Mouse (Mus musculus) forebrain, embryonic 13.5 days (tissue): ENCODE measurements around the gene Zfp618. TPM values are rescaled to one million over a fixed set of nuclear protein-coding genes. Genes with fewer than 3 reads are reported as not detected.

Experiments
- ATAC-seq: fragments of 200-750 bp; cut with Nextera tagmentation; 2 replicates; pipeline ENCODE4 v1.8.0; 2017
- H3K27ac ChIP-seq: fragments of 300-500 bp; sonication (generic); 2 replicates; pipeline ENCODE4 v1.5.1; 2015; ENCODE audit warnings: inconsistent platforms, mild to moderate bottlenecking, moderate library complexity
- H3K27me3 ChIP-seq: fragments of 300-500 bp; sonication (generic); 2 replicates; pipeline ENCODE4 v1.6.1; 2015; ENCODE audit warnings: mild to moderate bottlenecking, inconsistent platforms
- H3K36me3 ChIP-seq: fragments of 300-500 bp; sonication (generic); 2 replicates; pipeline ENCODE4 v1.6.1; 2015; ENCODE audit warnings: mild to moderate bottlenecking, inconsistent platforms; ENCODE audit not compliant: poor library complexity, severe bottlenecking
- H3K4me1 ChIP-seq: fragments of 300-500 bp; sonication (generic); 2 replicates; pipeline ENCODE4 v1.6.1; 2015; ENCODE audit warnings: inconsistent platforms
- H3K4me2 ChIP-seq: fragments of 300-500 bp; sonication (generic); 2 replicates; pipeline ENCODE4 v1.6.1; 2015; ENCODE audit warnings: inconsistent platforms, mild to moderate bottlenecking, moderate library complexity
- H3K4me3 ChIP-seq: fragments of 300-500 bp; sonication (generic); 2 replicates; pipeline ENCODE4 v1.5.1; 2015; ENCODE audit warnings: mild to moderate bottlenecking, inconsistent platforms
- H3K9ac ChIP-seq: fragments of 300-500 bp; sonication (generic); 2 replicates; pipeline ENCODE4 v1.6.1; 2015; ENCODE audit warnings: mild to moderate bottlenecking, inconsistent platforms
- H3K9me3 ChIP-seq: fragments of 300-500 bp; sonication (generic); replicated peaks from 2 replicates; pipeline ENCODE4 v1.6.1; 2016; ENCODE audit warnings: inconsistent platforms
- WGBS: fragments of 180-500 bp; shearing (Covaris S2); methylation state at CpG from one replicate; pipeline ENCODE4 v1.1.7; 2015; 5-methylcytosine and 5-hydroxymethylcytosine counted together
- polyA plus RNA-seq: library from polyadenylated mRNA; unstranded; fragments of >200 nt; fragmentation: Nextera tagmentation; extraction: Ambion mirVana; gene quantifications from 2 replicates; pipeline ENCODE4 v1.2.1, GENCODE M21; 2015

Gene Zfp618
- polyA plus RNA-seq, 1 experiment from 2014 or later, result 21.7 TPM

GRCm38 (mm10) chr4:63154028-63154427 lies 188.7 kb downstream of the Zfp618 start:
- no peaks in the 10 kb centered on the region for H3K27me3 ChIP-seq
- no peak overlapping the region for H3K9ac ChIP-seq
- H3K27ac ChIP-seq, result no peak overlapping the region
- H3K9me3 ChIP-seq, result no peaks in the 10 kb centered on the region
- no peaks in the 10 kb centered on the region for H3K4me1 ChIP-seq
- no peak overlapping the region for H3K4me3 ChIP-seq
- no peaks in the 10 kb centered on the region for H3K36me3 ChIP-seq
- H3K4me2 ChIP-seq, result no peak overlapping the region
- 76% methylated on average over 4 of the region's 4 CpGs for WGBS
- ATAC-seq, result no peak

- H3K4me1 ChIP-seq, result no peaks in the 10 kb centered on the region
- no peaks in the 10 kb centered on the region for H3K9me3 ChIP-seq
- H3K36me3 ChIP-seq, result no peaks in the 10 kb centered on the region
- no peaks in the 10 kb centered on the region for H3K27me3 ChIP-seq
- H3K4me3 ChIP-seq, result no peak within 1 kb of the TSS
- H3K9ac ChIP-seq, result no peak within 1 kb of the TSS
- ATAC-seq, result no peak
- no peak within 1 kb of the TSS for H3K4me2 ChIP-seq
- 61% methylated on average over 5 of the region's 5 CpGs for WGBS
- no peak within 1 kb of the TSS for H3K27ac ChIP-seq
Measured at GRCm38 (mm10) chr4:63154699-63155098, 189.3 kb downstream of the Zfp618 start, which contains the start of gene Ambp. Ambp (minus strand) TSS chr4:63154799.

GRCm38 (mm10) chr4:63155596-63155995 lies 190.2 kb downstream of the Zfp618 start:
- H3K27ac ChIP-seq, result no peak overlapping the region
- H3K9ac ChIP-seq, result no peak overlapping the region
- H3K27me3 ChIP-seq, result no peaks in the 10 kb centered on the region
- WGBS, result 67% methylated on average over 2 of the region's 2 CpGs
- H3K36me3 ChIP-seq, result no peaks in the 10 kb centered on the region
- H3K4me2 ChIP-seq, result no peak overlapping the region
- H3K4me1 ChIP-seq, result no peaks in the 10 kb centered on the region
- ATAC-seq, result no peak
- H3K9me3 ChIP-seq, result no peaks in the 10 kb centered on the region
- no peak overlapping the region for H3K4me3 ChIP-seq

GRCm38 (mm10) chr4:63156726-63157634 lies 191.6 kb downstream of the Zfp618 start:
- Histone ChIP-seq H3K4me1 (no peaks in the 10 kb centered on the region), H3K27me3 (no peaks in the 10 kb centered on the region), H3K4me3 (no peak overlapping the region), H3K9me3 (no peaks in the 10 kb centered on the region), H3K9ac (no peak overlapping the region), H3K36me3 (no peaks in the 10 kb centered on the region), H3K4me2 (no peak overlapping the region), H3K27ac (no peak overlapping the region)
- no peak for ATAC-seq
- 69% methylated on average over 8 of the region's 8 CpGs for WGBS

GRCm38 (mm10) chr4:63158192-63158591 lies 192.8 kb downstream of the Zfp618 start:
- no peak for ATAC-seq
- 90% methylated on average over 7 of the region's 7 CpGs for WGBS
- no peak overlapping the region for H3K27ac ChIP-seq
- H3K27me3 ChIP-seq, result no peaks in the 10 kb centered on the region
- no peak overlapping the region for H3K4me3 ChIP-seq
- H3K4me2 ChIP-seq, result no peak overlapping the region
- no peak overlapping the region for H3K9ac ChIP-seq
- no peaks in the 10 kb centered on the region for H3K4me1 ChIP-seq
- H3K9me3 ChIP-seq, result no peaks in the 10 kb centered on the region
- H3K36me3 ChIP-seq, result no peaks in the 10 kb centered on the region

- H3K9ac ChIP-seq, result no peak overlapping the region
- no peaks in the 10 kb centered on the region for H3K4me1 ChIP-seq
- H3K9me3 ChIP-seq, result no peaks in the 10 kb centered on the region
- no peak overlapping the region for H3K4me2 ChIP-seq
- 17% methylated on average over 5 of the region's 5 CpGs for WGBS
- no peak overlapping the region for H3K4me3 ChIP-seq
- H3K36me3 ChIP-seq, result no peaks in the 10 kb centered on the region
- H3K27ac ChIP-seq, result no peak overlapping the region
- H3K27me3 ChIP-seq, result no peaks in the 10 kb centered on the region
- peak; percentile 90 for ATAC-seq
Measured at GRCm38 (mm10) chr4:63158961-63159592, 193.7 kb downstream of the Zfp618 start.

GRCm38 (mm10) chr4:63165636-63166035 lies 200.3 kb downstream of the Zfp618 start:
- no peak overlapping the region for H3K4me2 ChIP-seq
- WGBS, result 86% methylated on average over 4 of the region's 4 CpGs
- H3K27ac ChIP-seq, result no peak overlapping the region
- no peak overlapping the region for H3K9ac ChIP-seq
- ATAC-seq, result no peak
- H3K4me3 ChIP-seq, result no peak overlapping the region
- H3K4me1 ChIP-seq, result no peaks in the 10 kb centered on the region
- no peaks in the 10 kb centered on the region for H3K36me3 ChIP-seq
- no peaks in the 10 kb centered on the region for H3K9me3 ChIP-seq
- H3K27me3 ChIP-seq, result 0 out of 2 replicates have a peak, but pooled peaks cover 2% of the 10 kb centered on the region

- WGBS, result 87% methylated on average over 5 of the region's 5 CpGs
- H3K4me2 ChIP-seq, result no peak overlapping the region
- ATAC-seq, result no peak
- no peaks in the 10 kb centered on the region for H3K9me3 ChIP-seq
- H3K27me3 ChIP-seq, result peaks cover 9% of the 10 kb centered on the region
- H3K36me3 ChIP-seq, result no peaks in the 10 kb centered on the region
- no peak overlapping the region for H3K9ac ChIP-seq
- no peaks in the 10 kb centered on the region for H3K4me1 ChIP-seq
- no peak overlapping the region for H3K4me3 ChIP-seq
- H3K27ac ChIP-seq, result no peak overlapping the region
Measured at GRCm38 (mm10) chr4:63166323-63166722, 200.9 kb downstream of the Zfp618 start.

GRCm38 (mm10) chr4:63170061-63170460 lies 204.7 kb downstream of the Zfp618 start:
- H3K9ac ChIP-seq, result no peak overlapping the region
- no peak for ATAC-seq
- no peaks in the 10 kb centered on the region for H3K36me3 ChIP-seq
- H3K27ac ChIP-seq, result no peak overlapping the region
- no peaks in the 10 kb centered on the region for H3K9me3 ChIP-seq
- no peak overlapping the region for H3K4me2 ChIP-seq
- no peak overlapping the region for H3K4me3 ChIP-seq
- H3K27me3 ChIP-seq, result peaks cover 16% of the 10 kb centered on the region
- WGBS, result 89% methylated on average over 4 of the region's 4 CpGs
- H3K4me1 ChIP-seq, result no peaks in the 10 kb centered on the region

- H3K36me3 ChIP-seq, result no peaks in the 10 kb centered on the region
- no peak overlapping the region for H3K9ac ChIP-seq
- 63% methylated on average over 24 of the region's 24 CpGs for WGBS
- no peaks in the 10 kb centered on the region for H3K9me3 ChIP-seq
- H3K27ac ChIP-seq, result no peak overlapping the region
- H3K27me3 ChIP-seq, result peaks cover 16% of the 10 kb centered on the region
- no peak overlapping the region for H3K4me2 ChIP-seq
- H3K4me1 ChIP-seq, result no peaks in the 10 kb centered on the region
- no peak for ATAC-seq
- no peak overlapping the region for H3K4me3 ChIP-seq
Measured at GRCm38 (mm10) chr4:63171122-63171521, 205.7 kb downstream of the Zfp618 start.

- no peaks in the 10 kb centered on the region for H3K4me1 ChIP-seq
- 84% methylated on average over 4 of the region's 4 CpGs for WGBS
- no peak within 1 kb of the TSS for H3K9ac ChIP-seq
- H3K9me3 ChIP-seq, result no peaks in the 10 kb centered on the region
- no peak within 1 kb of the TSS for H3K4me3 ChIP-seq
- no peak for ATAC-seq
- no peak within 1 kb of the TSS for H3K4me2 ChIP-seq
- no peak within 1 kb of the TSS for H3K27ac ChIP-seq
- H3K27me3 ChIP-seq, result peaks cover 16% of the 10 kb centered on the region
- H3K36me3 ChIP-seq, result no peaks in the 10 kb centered on the region
Measured at GRCm38 (mm10) chr4:63171969-63172685, 206.8 kb downstream of the Zfp618 start, which contains the start of gene Kif12. Kif12 (minus strand) TSS chr4:63172131.

GRCm38 (mm10) chr4:63181556-63181955 lies 216.2 kb downstream of the Zfp618 start:
- H3K9ac ChIP-seq, result no peak overlapping the region
- no peaks in the 10 kb centered on the region for H3K9me3 ChIP-seq
- no peak overlapping the region for H3K4me3 ChIP-seq
- H3K27ac ChIP-seq, result no peak overlapping the region
- H3K36me3 ChIP-seq, result no peaks in the 10 kb centered on the region
- no peak overlapping the region for H3K4me2 ChIP-seq
- peaks cover 6% of the 10 kb centered on the region for H3K4me1 ChIP-seq
- ATAC-seq, result peak; percentile 90
- WGBS, result 8% methylated on average over 5 of the region's 5 CpGs
- H3K27me3 ChIP-seq, result no peaks in the 10 kb centered on the region
